Mouse (Mus musculus): ENCODE measurements around the gene Il9r. TPM values are rescaled to one million over a fixed set of nuclear protein-coding genes. Genes with fewer than 3 reads are reported as not detected.
A peak's percentile ranks its signal among the peaks of the same experiment; 100 is the strongest.

The Il9r gene
- total and polyA plus RNA-seq, 3 experiments = 20.0 to 52.1 (median 47.5) TPM

DNA sequence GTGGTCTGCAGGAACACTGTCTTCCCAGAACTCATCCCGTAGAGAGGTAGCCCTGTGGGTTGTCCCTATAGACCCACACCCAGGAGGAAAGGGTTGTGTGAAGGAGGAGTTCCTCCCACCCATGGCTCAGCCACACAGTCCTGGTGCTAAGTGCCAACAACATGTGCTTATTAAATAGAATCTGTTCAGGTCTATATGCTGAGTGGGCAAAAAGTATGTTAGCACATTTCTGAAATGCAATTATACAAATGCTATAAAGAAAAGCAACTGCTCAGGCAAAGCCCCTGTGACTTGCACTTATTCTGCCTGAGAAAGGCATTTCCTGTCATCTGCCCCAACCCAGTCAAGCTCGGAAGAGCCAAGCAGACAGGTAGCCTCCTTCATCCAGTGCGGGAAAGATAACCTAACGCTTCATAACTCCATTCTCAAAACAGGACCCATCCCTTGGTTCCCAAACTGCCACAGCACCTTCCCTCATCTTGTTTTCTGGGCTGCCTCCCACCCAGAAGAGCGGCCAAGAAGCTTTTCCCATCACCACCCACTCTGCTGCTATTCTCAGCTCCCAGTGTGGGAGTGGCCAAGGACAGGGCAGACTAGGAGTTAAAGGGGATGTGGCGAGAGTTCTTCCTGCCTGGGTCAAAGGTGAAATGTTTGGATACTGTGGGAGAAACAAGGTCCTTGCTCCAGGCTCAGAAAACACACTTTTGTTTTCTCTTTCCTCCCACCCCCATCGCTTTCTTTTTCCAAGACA, 43.3 kb upstream of the Il9r start:
- H3K9ac ChIP-seq (ENCODE audit: insufficient read depth, low read depth) = no peak overlapping the region
- no peak overlapping the region for H3K4me2 ChIP-seq (ENCODE audit: insufficient read depth, low read depth, poor library complexity, severe bottlenecking)
- H3K27ac ChIP-seq (ENCODE audit: insufficient read depth, low read depth) = no peak overlapping the region
- TF ChIP-seq JUND (conservative IDR thresholded peaks at IDR 0.05; ENCODE audit: low read depth, low read length) (no peak), MAFK (IDR thresholded peaks at IDR 0.05; ENCODE audit: insufficient replicate concordance, low read length) (peak; percentile 64)
- H3K36me3 ChIP-seq (replicated peaks in 1 of 2; ENCODE audit: control insufficient read depth in 1 of 2, insufficient read depth in 1 of 2, low read length in 1 of 2) = peaks cover 70 to 96% of the 10 kb centered on the region in 2 experiments
- no peaks in the 10 kb centered on the region for H3K9me3 ChIP-seq (replicated peaks; ENCODE audit: low read length)
- no peaks in the 10 kb centered on the region for H3K79me2 ChIP-seq (replicated peaks; ENCODE audit: control insufficient read depth, extremely low read depth, insufficient read depth, poor library complexity, severe bottlenecking)
- in situ Hi-C loops (cut with MboI; ENCODE audit: low pct_ligation_motif_present, low pct_unique_long_range_greater_than_20kb, low sequenced_read_pairs) = no loop called here
- no peaks in the 10 kb centered on the region for H3K27me3 ChIP-seq (replicated peaks)
- no peak for DNase-seq (ENCODE audit: extremely low read depth)
- H3K4me1 ChIP-seq (ENCODE audit: control insufficient read depth in 1 of 2, insufficient read depth in 2 of 2) = peaks cover 0 to 52% of the 10 kb centered on the region in 2 experiments; a peak in 2 of 4 replicates
- dilution Hi-C loops (cut with MboI; ENCODE audit: extremely low pct_ligation_motif_present, extremely low pct_unique_long_range_greater_than_20kb, low sequenced_read_pairs) = no loop called here
- H3K4me3 ChIP-seq (replicated peaks in 1 of 3; ENCODE audit: low read depth in 2 of 3, low read length in 2 of 3, poor library complexity in 1 of 3) = no peak overlapping the region

DNA sequence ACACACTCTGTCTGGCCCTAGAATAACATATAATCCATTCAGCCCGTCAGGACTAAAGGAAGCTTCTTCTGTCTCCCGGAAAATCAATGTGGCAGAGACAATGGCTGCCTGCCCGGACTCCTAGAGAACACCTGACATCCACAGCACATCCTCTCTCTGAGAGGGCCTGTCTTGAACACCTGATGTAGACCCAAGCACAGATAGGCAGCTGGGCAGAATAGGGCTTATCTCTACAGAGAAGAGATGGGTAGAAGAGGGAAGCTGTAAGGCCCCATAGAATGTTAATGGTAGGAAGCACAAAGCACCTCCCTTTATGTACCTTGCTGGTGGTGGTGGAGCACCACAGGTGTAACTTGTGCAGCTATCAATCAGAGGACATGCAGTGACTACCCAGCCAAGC, 42.1 kb upstream of the Il9r start:
- no peak overlapping the region for H3K9ac ChIP-seq (ENCODE audit: insufficient read depth, low read depth)
- no peaks in the 10 kb centered on the region for H3K79me2 ChIP-seq (replicated peaks; ENCODE audit: control insufficient read depth, extremely low read depth, insufficient read depth, poor library complexity, severe bottlenecking)
- H3K27me3 ChIP-seq (replicated peaks) = no peaks in the 10 kb centered on the region
- H3K27ac ChIP-seq (ENCODE audit: insufficient read depth, low read depth) = no peak overlapping the region
- in situ Hi-C loops (cut with MboI; ENCODE audit: low pct_ligation_motif_present, low pct_unique_long_range_greater_than_20kb, low sequenced_read_pairs) = no loop called here
- DNase-seq (ENCODE audit: extremely low read depth) = no peak
- H3K4me3 ChIP-seq (replicated peaks in 1 of 3; ENCODE audit: low read depth in 2 of 3, low read length in 2 of 3, poor library complexity in 1 of 3) = no peak overlapping the region
- no peaks in the 10 kb centered on the region for H3K9me3 ChIP-seq (replicated peaks; ENCODE audit: low read length)
- dilution Hi-C loops (cut with MboI; ENCODE audit: extremely low pct_ligation_motif_present, extremely low pct_unique_long_range_greater_than_20kb, low sequenced_read_pairs) = no loop called here
- peaks cover 66 to 91% of the 10 kb centered on the region in 2 experiments for H3K36me3 ChIP-seq (replicated peaks in 1 of 2; ENCODE audit: control insufficient read depth in 1 of 2, insufficient read depth in 1 of 2, low read length in 1 of 2)
- TF ChIP-seq MAZ (IDR thresholded peaks at IDR 0.05; ENCODE audit: low read depth, low read length) (no peak), CHD1 (IDR thresholded peaks at IDR 0.05; ENCODE audit: low read depth, low read length) (no peak), KAT2A (IDR thresholded peaks at IDR 0.05; ENCODE audit: insufficient replicate concordance, low read length) (no peak), ZMIZ1 (IDR thresholded peaks at IDR 0.05; ENCODE audit: low read depth, low read length) (no peak), ZKSCAN1 (IDR thresholded peaks at IDR 0.05; ENCODE audit: borderline replicate concordance, low read depth, low read length) (no peak), ETS1 (conservative IDR thresholded peaks at IDR 0.05; ENCODE audit: low read depth, low read length) (no peak)
- H3K4me1 ChIP-seq (ENCODE audit: control insufficient read depth in 1 of 2, insufficient read depth in 2 of 2) = peaks cover 10 to 52% of the 10 kb centered on the region in 2 experiments
- no peak overlapping the region for H3K4me2 ChIP-seq (ENCODE audit: insufficient read depth, low read depth, poor library complexity, severe bottlenecking)

DNA sequence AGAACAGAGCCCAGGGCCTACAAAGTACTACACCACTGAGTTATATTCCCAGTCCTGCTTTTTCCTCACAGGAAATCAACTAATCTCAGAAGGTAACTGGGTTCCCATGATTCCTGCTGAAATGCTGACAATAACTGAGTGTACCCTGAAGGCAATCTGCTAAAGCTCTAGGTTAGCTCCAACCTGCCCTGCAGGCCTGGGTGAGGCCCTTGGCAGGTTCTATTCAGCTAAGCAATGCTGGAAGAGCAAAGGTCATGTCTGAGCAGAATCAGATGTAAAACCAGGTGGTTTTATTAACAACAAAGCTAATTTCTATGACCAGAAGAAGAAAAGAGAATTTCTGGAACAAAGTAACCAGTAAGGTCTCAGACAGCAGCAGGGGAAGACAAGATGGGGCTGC, 41.3 kb upstream of the Il9r start:
- H3K9me3 ChIP-seq (replicated peaks; ENCODE audit: low read length) = no peaks in the 10 kb centered on the region
- no peaks in the 10 kb centered on the region for H3K79me2 ChIP-seq (replicated peaks; ENCODE audit: control insufficient read depth, extremely low read depth, insufficient read depth, poor library complexity, severe bottlenecking)
- no peak overlapping the region for H3K27ac ChIP-seq (ENCODE audit: insufficient read depth, low read depth)
- peaks cover 11 to 55% of the 10 kb centered on the region in 2 experiments for H3K4me1 ChIP-seq (ENCODE audit: control insufficient read depth in 1 of 2, insufficient read depth in 2 of 2)
- H3K4me2 ChIP-seq (ENCODE audit: insufficient read depth, low read depth, poor library complexity, severe bottlenecking) = no peak overlapping the region
- no peak for DNase-seq (ENCODE audit: extremely low read depth)
- no peak overlapping the region for H3K4me3 ChIP-seq (replicated peaks in 1 of 3; ENCODE audit: low read depth in 2 of 3, low read length in 2 of 3, poor library complexity in 1 of 3)
- H3K36me3 ChIP-seq (replicated peaks in 1 of 2; ENCODE audit: control insufficient read depth in 1 of 2, insufficient read depth in 1 of 2, low read length in 1 of 2) = peaks cover 69 to 91% of the 10 kb centered on the region in 2 experiments
- TF ChIP-seq KAT2A (IDR thresholded peaks at IDR 0.05; ENCODE audit: insufficient replicate concordance, low read length) = no peak
- TF ChIP-seq ZNF384 (IDR thresholded peaks at IDR 0.05; ENCODE audit: low read depth, low read length) = no peak
- no peak for TF ChIP-seq MYC (IDR thresholded peaks at IDR 0.05; ENCODE audit: low read depth, low read length)
- no peak for TF ChIP-seq CTCF (conservative IDR thresholded peaks at IDR 0.05 in 1 of 2, IDR thresholded peaks at IDR 0.05 in 1 of 2; ENCODE audit: low read depth in 2 of 2, low read length in 2 of 2)
- TF ChIP-seq ZMIZ1 (IDR thresholded peaks at IDR 0.05; ENCODE audit: low read depth, low read length) = no peak
- no peak for TF ChIP-seq HCFC1 (IDR thresholded peaks at IDR 0.05; ENCODE audit: low read depth, low read length)
- no peak for TF ChIP-seq IRF4 (IDR thresholded peaks at IDR 0.05; ENCODE audit: low read depth, low read length)
- TF ChIP-seq RCOR1 (conservative IDR thresholded peaks at IDR 0.05; ENCODE audit: low read depth, low read length) = no peak
- no peak for TF ChIP-seq SMC3 (IDR thresholded peaks at IDR 0.05; ENCODE audit: low read depth, low read length)
- TF ChIP-seq MEF2A (IDR thresholded peaks at IDR 0.05; ENCODE audit: borderline replicate concordance, low read depth, low read length) = no peak
- no peak for TF ChIP-seq NRF1 (IDR thresholded peaks at IDR 0.05; ENCODE audit: low read depth, low read length)
- no peak for TF ChIP-seq JUN (IDR thresholded peaks at IDR 0.05; ENCODE audit: insufficient read depth, low read depth, low read length)
- TF ChIP-seq MAFK (IDR thresholded peaks at IDR 0.05; ENCODE audit: insufficient replicate concordance, low read length) = no peak
- TF ChIP-seq ZKSCAN1 (IDR thresholded peaks at IDR 0.05; ENCODE audit: borderline replicate concordance, low read depth, low read length) = no peak
- TF ChIP-seq PAX5 (IDR thresholded peaks at IDR 0.05; ENCODE audit: low read length) = no peak
- in situ Hi-C loops (cut with MboI; ENCODE audit: low pct_ligation_motif_present, low pct_unique_long_range_greater_than_20kb, low sequenced_read_pairs) = no loop called here
- H3K27me3 ChIP-seq (replicated peaks) = no peaks in the 10 kb centered on the region
- dilution Hi-C loops (cut with MboI; ENCODE audit: extremely low pct_ligation_motif_present, extremely low pct_unique_long_range_greater_than_20kb, low sequenced_read_pairs) = no loop called here
- no peak overlapping the region for H3K9ac ChIP-seq (ENCODE audit: insufficient read depth, low read depth)
